Mouse (Mus musculus): ENCODE measurements around the gene 2310034G01Rik. TPM values are rescaled to one million over a fixed set of nuclear protein-coding genes. Genes with fewer than 3 reads are reported as not detected.

2310034G01Rik gene
- polyA plus RNA-seq, 1 experiment from 2014 or later = 1.4 TPM

- Histone ChIP-seq H3K27me3 (ENCODE audit: insufficient read depth, poor library complexity, severe bottlenecking) (peaks cover 30% of the 10 kb centered on the region), H3K27ac (no peak overlapping the region), H3K4me1 (replicated peaks) (peaks cover 74% of the 10 kb centered on the region), H3K9me3 (no peaks in the 10 kb centered on the region), H3K4me3 (peak overlapping the region; percentile 7; the same call in 1 of the 2 replicates), H3K36me3 (peaks cover 33% of the 10 kb centered on the region)
- no peak for DNase-seq (ENCODE audit: low spot score)
- WGBS = 94% methylated on average over 14 of the region's 14 CpGs
Observed at GRCm38 (mm10) chr19:46331326-46331725, 18.8 kb downstream of the 2310034G01Rik start.

GRCm38 (mm10) chr19:46330696-46331095, 19.4 kb downstream of the 2310034G01Rik start:
- Histone ChIP-seq H3K4me3 (no peak overlapping the region), H3K4me1 (replicated peaks) (peaks cover 78% of the 10 kb centered on the region), H3K27ac (no peak overlapping the region), H3K36me3 (peaks cover 31% of the 10 kb centered on the region), H3K9me3 (no peaks in the 10 kb centered on the region), H3K27me3 (ENCODE audit: insufficient read depth, poor library complexity, severe bottlenecking) (peaks cover 36% of the 10 kb centered on the region)
- no peak for DNase-seq (ENCODE audit: low spot score)
- 92% methylated on average over 12 of the region's 12 CpGs for WGBS

- H3K27ac ChIP-seq = no peak overlapping the region; the same call in 1 of the 2 replicates
- H3K4me1 ChIP-seq (replicated peaks) = peaks cover 78% of the 10 kb centered on the region
- DNase-seq (ENCODE audit: low spot score) = peak; percentile 84
- WGBS = 6% methylated on average over 16 of the region's 16 CpGs
- peaks cover 25% of the 10 kb centered on the region for H3K36me3 ChIP-seq
- no peaks in the 10 kb centered on the region for H3K9me3 ChIP-seq
- H3K27me3 ChIP-seq (ENCODE audit: insufficient read depth, poor library complexity, severe bottlenecking) = peaks cover 44% of the 10 kb centered on the region
- peak overlapping the region; percentile 82 for H3K4me3 ChIP-seq
Observed at GRCm38 (mm10) chr19:46329951-46330350, 20.2 kb downstream of the 2310034G01Rik start.

- peak; percentile 52 for DNase-seq (ENCODE audit: low spot score)
- 2% methylated on average over 54 of the region's 54 CpGs for WGBS
Observed at GRCm38 (mm10) chr19:46329031-46329641, 21.0 kb downstream of the 2310034G01Rik start.

GRCm38 (mm10) chr19:46328081-46329030, 21.7 kb downstream of the 2310034G01Rik start, which contains the start of gene Fbxl15:
Fbxl15 (plus strand) TSS chr19:46328184.
- Histone ChIP-seq H3K4me3 (peak within 1 kb of the TSS; percentile 82), H3K27me3 (ENCODE audit: insufficient read depth, poor library complexity, severe bottlenecking) (peaks cover 60% of the 10 kb centered on the region), H3K9me3 (no peaks in the 10 kb centered on the region), H3K4me1 (replicated peaks) (peaks cover 79% of the 10 kb centered on the region), H3K36me3 (peaks cover 25% of the 10 kb centered on the region), H3K27ac (peak within 1 kb of the TSS; percentile 94)
- WGBS = under 1% methylated on average over 81 of the region's 81 CpGs
- peak; percentile 96 for DNase-seq (ENCODE audit: low spot score)

More at GRCm38 (mm10) chr19:46329031-46329641, 21.0 kb downstream of the 2310034G01Rik start:
- Histone ChIP-seq H3K4me3 (peak overlapping the region; percentile 82), H3K27ac (peak overlapping the region; percentile 94), H3K36me3 (peaks cover 25% of the 10 kb centered on the region), H3K9me3 (no peaks in the 10 kb centered on the region), H3K4me1 (replicated peaks) (peaks cover 84% of the 10 kb centered on the region), H3K27me3 (ENCODE audit: insufficient read depth, poor library complexity, severe bottlenecking) (peaks cover 52% of the 10 kb centered on the region)

GRCm38 (mm10) chr19:46327531-46328064, 22.5 kb downstream of the 2310034G01Rik start:
- Histone ChIP-seq H3K36me3 (peaks cover 25% of the 10 kb centered on the region), H3K27ac (peak overlapping the region; percentile 94), H3K27me3 (ENCODE audit: insufficient read depth, poor library complexity, severe bottlenecking) (peaks cover 67% of the 10 kb centered on the region), H3K4me3 (peak overlapping the region; percentile 82), H3K9me3 (no peaks in the 10 kb centered on the region), H3K4me1 (replicated peaks) (peaks cover 78% of the 10 kb centered on the region)
- no peak for DNase-seq (ENCODE audit: low spot score)
- 28% methylated on average over 14 of the region's 14 CpGs for WGBS

GRCm38 (mm10) chr19:46326756-46327305, 23.3 kb downstream of the 2310034G01Rik start, which contains the start of gene Psd:
Psd (minus strand) TSS chr19:46327156.
- peak within 1 kb of the TSS; percentile 82 for H3K4me3 ChIP-seq
- peaks cover 18% of the 10 kb centered on the region for H3K36me3 ChIP-seq
- under 1% methylated on average over 35 of the region's 35 CpGs for WGBS
- no peaks in the 10 kb centered on the region for H3K9me3 ChIP-seq
- peak; percentile 76 for DNase-seq (ENCODE audit: low spot score)
- H3K27me3 ChIP-seq (ENCODE audit: insufficient read depth, poor library complexity, severe bottlenecking) = peaks cover 75% of the 10 kb centered on the region
- H3K27ac ChIP-seq = peak within 1 kb of the TSS; percentile 94
- peaks cover 78% of the 10 kb centered on the region for H3K4me1 ChIP-seq (replicated peaks)

GRCm38 (mm10) chr19:46326019-46326755, 23.9 kb downstream of the 2310034G01Rik start:
- Histone ChIP-seq H3K4me3 (peak overlapping the region; percentile 82), H3K9me3 (no peaks in the 10 kb centered on the region), H3K36me3 (peaks cover 11% of the 10 kb centered on the region), H3K4me1 (replicated peaks) (peaks cover 78% of the 10 kb centered on the region), H3K27me3 (ENCODE audit: insufficient read depth, poor library complexity, severe bottlenecking) (peaks cover 81% of the 10 kb centered on the region), H3K27ac (peak overlapping the region; percentile 94; the same call in 1 of the 2 replicates)
- DNase-seq (ENCODE audit: low spot score) = no peak
- WGBS = 4% methylated on average over 29 of the region's 29 CpGs

GRCm38 (mm10) chr19:46324918-46325317, 25.2 kb downstream of the 2310034G01Rik start:
- H3K9me3 ChIP-seq = no peaks in the 10 kb centered on the region
- no peak overlapping the region for H3K27ac ChIP-seq
- no peaks in the 10 kb centered on the region for H3K36me3 ChIP-seq
- WGBS = 75% methylated on average over 5 of the region's 5 CpGs
- peaks cover 77% of the 10 kb centered on the region for H3K4me1 ChIP-seq (replicated peaks)
- peaks cover 85% of the 10 kb centered on the region for H3K27me3 ChIP-seq (ENCODE audit: insufficient read depth, poor library complexity, severe bottlenecking)
- no peak for DNase-seq (ENCODE audit: low spot score)
- no peak overlapping the region for H3K4me3 ChIP-seq

- Histone ChIP-seq H3K9me3 (no peaks in the 10 kb centered on the region), H3K27me3 (ENCODE audit: insufficient read depth, poor library complexity, severe bottlenecking) (peaks cover 86% of the 10 kb centered on the region), H3K27ac (no peak overlapping the region), H3K4me3 (peak overlapping the region; percentile 13; the same call in 1 of the 2 replicates), H3K36me3 (no peaks in the 10 kb centered on the region), H3K4me1 (replicated peaks) (peaks cover 77% of the 10 kb centered on the region)
- WGBS = 73% methylated on average over 11 of the region's 11 CpGs
- DNase-seq (ENCODE audit: low spot score) = no peak
Observed at GRCm38 (mm10) chr19:46324366-46324765, 25.7 kb downstream of the 2310034G01Rik start.

GRCm38 (mm10) chr19:46323716-46324115, 26.4 kb downstream of the 2310034G01Rik start:
- no peaks in the 10 kb centered on the region for H3K9me3 ChIP-seq
- H3K4me1 ChIP-seq (replicated peaks) = peaks cover 77% of the 10 kb centered on the region
- no peak for DNase-seq (ENCODE audit: low spot score)
- H3K27me3 ChIP-seq (ENCODE audit: insufficient read depth, poor library complexity, severe bottlenecking) = peaks cover 89% of the 10 kb centered on the region
- WGBS = 71% methylated on average over 5 of the region's 5 CpGs
- no peaks in the 10 kb centered on the region for H3K36me3 ChIP-seq
- no peak overlapping the region for H3K4me3 ChIP-seq
- H3K27ac ChIP-seq = no peak overlapping the region
